Mouse (Mus musculus) cerebellum, postnatal 25 days (tissue): ENCODE results near the gene Mylk.
A peak's percentile ranks its signal among the peaks of the same experiment; 100 is the strongest.

Source experiments
- DNase-seq, 2 experiments: peaks; one replicate each; pipeline ENCODE4 v3.0.0; 2021; ENCODE audit warnings: mixed read lengths in 2 of 2

Mylk gene

DNA sequence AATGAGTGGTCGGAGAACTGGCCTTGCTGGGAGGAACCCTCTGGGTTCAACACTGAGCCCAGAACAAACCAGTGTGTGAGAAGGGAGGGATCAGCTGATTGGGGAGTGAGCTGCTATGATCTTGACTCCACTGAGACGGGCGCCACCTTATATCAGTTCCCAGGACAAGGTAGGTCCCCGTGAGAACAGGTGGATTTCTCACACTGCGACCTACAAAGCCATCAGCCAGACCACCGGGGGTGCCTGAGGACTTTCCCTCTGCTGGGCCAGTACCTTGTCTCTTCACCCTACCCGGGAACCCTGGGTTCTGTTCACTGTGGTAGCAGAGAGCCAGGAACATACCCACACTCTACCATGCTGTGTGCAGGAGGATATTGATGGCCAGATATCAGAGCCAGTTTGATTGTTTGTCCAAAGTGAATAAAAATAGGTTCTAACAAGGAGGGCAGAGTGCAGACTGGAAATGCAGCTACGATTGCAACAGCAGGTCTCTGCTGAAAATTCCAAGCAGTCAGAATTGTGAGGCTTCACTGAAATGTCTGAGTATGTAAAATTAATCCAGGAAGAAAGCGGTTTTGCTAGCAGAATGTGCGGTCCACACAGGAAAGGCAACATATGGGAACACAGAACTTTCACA, 248.8 kb downstream of the Mylk start:
- DNase-seq, result no peak

DNA sequence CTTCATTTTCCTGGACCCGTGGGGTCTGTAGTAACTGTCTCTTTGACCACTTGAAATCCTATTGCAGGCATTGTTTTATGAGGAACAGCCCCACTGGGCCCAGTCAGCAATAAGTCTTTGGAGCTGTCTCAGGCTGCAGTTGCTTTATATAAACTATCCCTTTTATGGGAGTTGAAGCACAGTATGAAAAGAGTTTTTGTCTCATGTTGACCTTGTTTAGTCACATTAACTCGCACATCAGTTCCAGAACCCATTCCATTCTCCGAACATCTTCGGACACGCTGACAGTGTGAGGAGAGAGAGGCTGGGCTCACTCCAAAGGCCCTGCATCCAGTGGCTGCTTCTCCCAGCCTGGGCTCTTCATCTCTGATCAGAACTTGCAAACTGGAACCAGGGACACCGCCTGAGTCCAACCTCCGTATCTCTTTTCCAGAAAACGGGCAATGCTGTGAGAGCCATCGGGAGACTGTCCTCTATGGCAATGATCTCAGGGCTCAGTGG, 249.7 kb downstream of the Mylk start:
- DNase-seq, result no peak

DNA sequence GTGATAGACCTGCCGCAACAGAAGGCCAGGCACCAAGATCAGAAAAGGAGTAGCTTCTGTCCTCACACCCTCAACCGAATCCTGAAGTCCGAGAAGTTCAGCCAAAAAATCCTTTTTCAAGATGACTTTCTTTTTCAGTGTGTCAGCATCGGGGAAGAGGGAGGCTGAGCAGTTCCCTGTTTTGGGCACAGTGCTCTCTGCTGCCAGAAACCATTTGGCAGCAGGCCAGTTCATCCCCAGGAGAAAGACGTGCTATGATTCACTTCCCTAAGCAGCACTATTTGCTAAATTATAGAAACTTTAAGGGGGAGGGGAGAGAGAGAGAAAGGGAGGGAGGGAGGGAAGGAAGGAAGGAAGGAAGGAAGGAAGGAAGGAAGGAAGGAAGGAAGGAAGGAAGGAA, 251.1 kb downstream of the Mylk start:
- peak; percentile 46 to 76 for DNase-seq

DNA sequence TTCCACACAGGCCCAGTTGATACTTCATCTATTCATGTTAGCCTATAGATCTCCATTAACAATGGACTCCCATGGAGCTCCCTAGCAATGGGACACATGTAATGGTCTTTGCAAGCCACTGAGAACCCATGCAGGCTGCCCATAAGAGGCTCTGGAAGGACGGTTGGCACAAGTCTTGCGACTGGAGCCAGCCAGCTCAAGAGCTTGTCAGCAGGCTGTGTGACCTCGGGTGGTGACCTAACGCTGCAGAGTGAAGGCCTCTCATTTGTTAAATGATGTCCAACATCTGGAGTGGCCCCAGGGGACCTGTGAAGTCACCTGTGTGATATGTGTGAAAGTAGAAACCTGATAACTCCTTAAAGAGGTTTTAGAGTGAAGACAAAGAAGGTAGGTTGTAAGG, 252.0 kb downstream of the Mylk start:
- DNase-seq, result no peak

DNA sequence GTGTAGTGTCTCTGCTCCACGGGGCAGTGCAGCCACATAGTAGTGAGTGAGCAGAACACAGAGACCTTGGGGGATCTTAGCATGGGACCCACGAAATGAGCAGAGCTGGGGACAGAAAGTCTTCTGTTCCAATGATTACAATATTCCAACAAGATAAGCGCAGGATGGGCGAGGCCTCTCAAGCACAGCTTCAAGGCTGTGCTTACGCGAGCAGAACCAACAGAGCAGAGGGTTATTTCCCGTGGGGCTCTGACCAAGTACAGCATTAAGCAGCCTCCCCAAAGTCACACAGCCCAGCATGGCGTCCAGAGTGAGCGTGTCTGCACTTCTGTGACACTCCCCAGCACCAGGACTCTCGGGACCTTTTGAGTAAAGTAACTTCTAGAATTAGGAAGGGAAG, 252.6 kb downstream of the Mylk start:
- DNase-seq, result no peak

DNA sequence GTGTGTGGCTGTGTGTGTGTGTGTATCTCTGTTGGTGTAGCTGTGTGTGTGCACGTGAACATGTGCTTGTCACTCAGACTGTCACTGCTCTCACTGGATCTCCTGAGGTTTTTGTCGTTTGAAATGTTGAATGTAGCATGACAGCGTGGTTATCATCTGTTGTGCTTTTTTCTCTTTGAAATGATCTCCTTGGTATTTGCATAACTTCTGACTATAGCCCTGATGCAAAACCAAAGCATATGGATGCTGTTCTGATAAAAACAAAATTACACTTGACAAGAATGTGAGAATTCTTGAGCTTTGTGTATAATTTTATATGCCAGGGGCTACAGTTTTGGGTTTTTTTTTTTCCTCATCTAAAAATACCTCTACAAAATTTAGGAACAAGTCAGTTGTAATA, 254.0 kb downstream of the Mylk start:
- no peak for DNase-seq

DNA sequence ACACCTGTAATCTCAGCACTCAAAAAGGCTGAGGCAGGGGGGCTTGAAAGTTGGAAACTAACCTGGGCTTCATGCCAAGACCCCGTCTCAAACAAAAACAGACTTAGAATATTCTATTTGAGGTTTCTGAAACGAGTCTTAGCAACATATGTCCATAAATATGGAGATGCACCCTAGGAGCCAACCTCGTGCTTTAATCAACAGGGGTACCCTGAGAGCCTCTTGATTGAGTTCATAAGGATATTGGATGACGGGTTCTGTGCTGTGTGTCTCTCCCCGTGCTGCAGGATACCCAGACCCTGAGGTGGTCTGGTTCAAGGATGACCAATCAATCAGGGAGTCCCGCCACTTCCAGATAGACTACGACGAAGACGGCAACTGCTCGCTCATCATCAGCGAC, 255.0 kb downstream of the Mylk start:
- no peak for DNase-seq

DNA sequence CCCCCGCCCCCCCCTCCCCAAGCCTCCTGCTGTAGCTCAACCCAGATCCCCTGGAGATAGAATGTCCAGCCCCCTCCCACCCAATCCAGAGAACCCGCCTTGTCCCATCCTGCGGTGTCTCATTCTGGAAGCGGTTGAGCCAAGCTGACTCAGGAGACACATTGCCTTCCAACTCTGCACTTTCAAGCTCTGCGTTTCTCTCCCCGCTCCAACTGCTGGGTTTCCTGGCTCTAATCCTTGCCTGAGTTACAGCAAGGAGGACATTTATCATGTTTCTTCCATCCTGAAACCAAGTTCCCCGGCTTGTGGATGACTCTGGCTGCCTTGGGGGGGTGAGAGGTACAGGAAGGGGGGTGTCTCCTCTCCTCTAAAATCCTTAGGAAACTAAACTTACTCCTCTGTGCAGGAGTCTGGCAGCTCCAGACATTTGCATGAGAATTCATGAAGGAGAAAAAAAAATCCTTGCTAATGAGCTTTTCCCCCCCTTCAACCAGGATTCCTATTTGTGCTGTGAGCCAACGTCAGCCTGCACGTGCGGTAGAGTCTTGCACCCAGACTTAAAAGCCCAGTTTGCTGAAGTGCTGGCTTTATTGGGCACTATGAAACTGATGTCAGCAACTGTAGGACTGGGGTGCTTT, 256.0 kb downstream of the Mylk start:
- DNase-seq, result no peak

DNA sequence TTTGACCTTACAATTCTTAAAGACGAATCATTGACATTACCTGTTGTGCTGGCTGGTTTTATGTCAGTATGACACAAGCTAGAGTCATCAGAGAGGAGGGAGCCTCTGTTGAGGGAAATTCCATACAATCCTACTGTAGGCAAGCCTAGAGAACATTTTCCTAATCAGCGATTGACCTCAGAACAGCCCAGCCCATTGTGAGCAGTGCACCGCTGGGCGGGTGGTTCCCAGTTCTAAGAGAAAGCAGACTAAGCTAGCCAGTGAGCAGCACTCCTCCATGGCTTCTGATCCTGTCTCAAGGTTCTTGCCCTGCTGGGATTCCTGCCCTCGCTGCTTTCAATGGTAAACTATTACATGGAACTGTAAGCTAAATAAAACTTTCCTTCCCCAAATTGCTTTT, 259.3 kb downstream of the Mylk start:
- DNase-seq, result no peak

DNA sequence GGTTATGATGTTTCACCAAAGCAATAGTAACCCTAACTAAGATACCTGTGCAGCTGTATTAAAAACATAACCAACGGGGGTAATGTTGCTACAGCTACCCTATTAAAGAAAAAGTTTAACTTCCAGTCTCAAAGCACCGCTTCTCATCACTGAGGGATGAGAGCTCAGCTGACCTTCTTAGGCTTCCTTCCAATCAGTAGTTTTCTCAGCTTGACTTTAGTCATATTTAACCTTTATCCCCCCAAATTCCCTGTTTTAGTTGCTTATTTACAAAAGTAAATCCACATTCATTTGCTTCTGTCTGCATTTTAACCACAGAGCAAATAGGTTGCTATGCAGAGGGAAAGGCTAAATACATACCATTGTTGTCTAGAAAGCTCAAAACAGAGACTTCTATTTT, 259.7 kb downstream of the Mylk start:
- DNase-seq, result no peak

DNA sequence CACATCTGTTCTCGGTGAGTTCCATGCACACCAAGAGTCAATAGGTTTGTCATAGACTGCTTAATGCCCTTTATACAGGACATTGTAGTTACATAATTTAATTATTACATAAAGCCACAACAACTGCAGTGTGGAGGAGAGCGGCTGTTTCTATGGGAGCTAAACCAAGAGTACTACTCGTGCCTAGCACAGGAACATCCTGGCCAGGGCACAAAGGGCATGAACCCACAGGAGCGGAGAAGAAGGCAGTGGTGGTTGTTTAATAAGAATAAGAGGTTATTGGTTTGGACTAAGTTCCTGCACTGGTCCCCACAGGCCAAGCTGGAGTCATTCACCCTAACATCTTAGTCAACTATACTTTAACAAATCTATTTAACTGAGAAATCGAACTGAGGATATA, 261.2 kb downstream of the Mylk start:
- no peak for DNase-seq

DNA sequence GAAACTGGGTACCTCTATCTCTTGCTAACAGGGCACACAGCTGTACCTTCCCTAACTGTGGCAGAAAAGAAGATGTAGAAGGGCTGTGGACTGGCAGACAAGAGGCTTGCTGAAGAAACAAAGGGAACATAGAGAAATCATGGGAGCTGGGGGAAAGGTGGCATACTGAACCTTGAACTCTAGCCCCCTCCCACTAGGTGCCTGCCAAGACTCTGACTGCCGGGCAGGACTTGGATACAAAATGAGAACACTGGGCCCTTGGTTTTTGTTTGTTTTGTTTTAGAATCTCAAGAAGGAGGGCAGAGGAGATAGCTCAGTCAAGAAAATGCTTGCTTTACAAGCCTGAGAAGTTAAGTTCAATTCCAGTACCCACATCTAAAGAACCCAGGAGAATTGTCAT, 262.4 kb downstream of the Mylk start:
- DNase-seq, result no peak

DNA sequence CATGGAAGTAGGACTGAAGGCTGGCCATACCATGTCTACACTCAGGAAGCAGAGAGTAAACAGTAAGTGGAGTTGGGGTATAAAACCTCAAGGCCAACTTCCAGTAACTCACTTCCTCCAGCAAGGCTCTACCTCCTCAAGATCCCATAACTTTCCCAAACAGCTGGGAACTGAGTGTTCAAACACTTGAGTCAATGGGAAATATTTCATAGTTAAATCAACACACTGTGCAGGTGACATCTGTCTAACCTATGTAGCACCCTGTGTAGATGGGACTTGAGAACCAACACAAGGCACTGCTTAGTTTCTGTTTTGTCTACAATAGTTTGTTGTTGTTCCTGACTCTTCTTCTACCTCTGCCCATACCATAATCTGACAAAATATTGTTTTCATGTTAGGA, 263.4 kb downstream of the Mylk start:
- no peak for DNase-seq

DNA sequence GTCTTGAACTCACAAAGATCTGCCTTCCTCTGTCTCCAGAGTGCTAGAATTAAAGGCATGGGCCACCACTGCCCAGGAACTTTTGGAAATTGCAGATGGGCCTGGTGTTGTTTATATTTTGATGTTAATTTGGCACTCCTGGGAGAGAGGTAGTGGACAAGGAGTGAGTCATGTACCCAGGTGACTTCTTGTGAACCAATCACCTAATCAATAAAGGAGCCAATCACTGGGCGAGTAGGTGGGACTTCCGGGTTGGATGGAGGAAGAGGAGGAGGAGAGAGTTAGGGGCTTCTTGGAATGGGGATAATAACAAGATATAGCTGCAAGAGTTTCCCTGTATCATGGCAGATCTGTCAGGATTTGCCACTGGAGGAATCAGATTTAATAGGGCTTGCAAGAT, 268.5 kb downstream of the Mylk start:
- no peak for DNase-seq

DNA sequence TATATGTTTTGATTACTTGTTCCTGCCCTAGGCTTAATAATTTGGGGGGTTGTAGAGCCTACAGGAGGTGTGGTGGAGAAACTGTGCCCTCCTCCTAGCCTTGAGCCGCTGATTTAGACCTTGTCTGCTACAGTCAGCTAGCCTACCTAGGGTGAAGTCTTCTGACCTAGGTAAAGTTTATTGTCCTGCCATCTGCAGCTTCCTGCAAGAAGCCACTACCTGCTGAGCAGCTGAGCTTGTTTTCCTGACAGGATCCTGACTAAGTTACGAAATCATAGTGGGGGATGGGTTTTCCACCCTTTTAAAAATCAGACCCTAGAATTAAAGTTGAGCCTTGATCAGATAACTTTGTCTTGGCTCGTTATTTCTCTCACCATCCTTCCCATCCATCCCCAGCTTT, 271.5 kb downstream of the Mylk start:
- DNase-seq, result no peak

DNA sequence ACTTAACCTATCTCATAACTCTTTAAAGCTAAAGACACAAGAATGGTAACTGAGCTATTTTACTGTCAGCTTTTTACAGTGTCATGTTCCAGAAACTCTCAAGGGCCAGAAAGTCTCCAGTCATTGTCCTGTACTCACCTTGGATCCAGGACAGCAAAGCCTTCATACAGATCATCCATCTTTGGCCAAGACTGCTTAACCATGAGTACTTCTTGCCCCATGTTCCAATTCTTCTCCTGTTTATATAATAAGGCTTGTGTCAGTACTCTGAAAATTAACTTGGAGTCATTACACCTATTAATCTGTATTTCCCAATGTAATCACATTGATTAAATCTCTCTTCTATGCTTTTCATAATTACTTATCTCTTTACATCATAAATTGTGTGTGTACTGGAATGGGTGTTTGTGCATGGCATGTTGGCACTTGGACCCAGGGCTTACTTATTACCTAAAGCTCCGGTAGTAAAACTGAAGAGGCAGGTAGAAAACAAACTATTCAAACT, 273.5 kb downstream of the Mylk start:
- no peak for DNase-seq

DNA sequence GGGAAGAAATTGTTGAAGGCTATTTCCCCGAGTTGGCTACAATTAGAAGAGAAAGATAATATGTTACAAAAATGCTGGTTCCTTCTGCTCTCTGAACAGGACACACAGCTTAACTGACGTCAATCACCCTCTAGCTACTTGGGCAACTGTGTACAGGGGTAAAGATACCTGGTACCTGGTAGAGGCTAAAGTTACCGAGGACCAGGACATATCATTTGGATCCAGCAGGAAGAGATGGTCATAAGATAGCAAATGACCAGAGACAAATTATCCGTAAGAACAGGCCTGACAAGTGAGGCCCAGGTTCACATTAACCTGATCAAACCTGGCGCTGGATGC, 276.9 kb downstream of the Mylk start:
- no peak for DNase-seq

DNA sequence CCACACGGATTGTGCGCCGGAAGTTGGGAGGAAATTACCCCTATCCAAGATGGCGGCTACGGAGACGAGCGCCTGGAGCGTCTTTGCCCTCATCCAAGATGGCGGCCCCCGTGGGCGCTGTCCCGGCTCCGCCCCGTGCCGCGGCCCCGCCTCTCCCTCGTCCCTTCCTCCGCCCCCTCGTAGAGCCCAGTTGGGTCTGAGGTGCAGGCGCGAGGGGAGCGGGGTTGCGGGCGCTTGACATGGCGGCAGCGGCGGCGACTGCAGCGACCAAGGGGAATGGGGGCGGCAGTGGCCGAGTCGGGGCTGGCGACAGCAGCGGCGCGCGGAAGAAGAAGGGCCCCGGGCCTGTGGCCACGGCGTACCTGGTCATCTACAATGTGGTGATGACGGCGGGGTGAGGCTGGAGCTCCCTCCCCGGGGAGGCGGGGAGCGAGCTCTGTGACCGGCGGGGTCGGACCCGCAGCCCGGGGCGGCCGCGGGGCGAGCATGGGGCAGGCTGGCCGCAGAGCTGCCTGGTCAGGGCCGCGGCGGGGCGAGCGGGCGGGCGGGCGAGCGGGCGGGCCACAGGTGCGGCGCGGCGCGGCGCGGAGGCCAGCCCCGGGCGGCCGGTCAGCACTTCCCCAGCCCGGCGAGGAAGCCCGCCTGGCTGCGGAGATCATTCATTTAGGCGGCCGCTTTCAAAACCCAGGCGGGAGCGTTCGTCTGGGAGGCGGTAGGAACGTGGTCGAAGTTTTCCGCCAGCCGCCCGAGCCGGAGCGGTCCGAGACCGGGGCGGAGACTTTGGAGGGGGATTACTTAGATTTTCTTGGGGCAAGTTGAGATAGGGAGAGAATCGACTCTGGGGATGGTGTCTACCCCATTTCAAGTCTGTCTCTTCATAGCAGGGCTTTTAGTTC, 277.5 kb downstream of the Mylk start, which contains the start of gene Hacd2:
Hacd2 (plus strand) TSS at position 187 of the 896 bp plus-strand sequence.
- peak; percentile 96 to 97 for DNase-seq

DNA sequence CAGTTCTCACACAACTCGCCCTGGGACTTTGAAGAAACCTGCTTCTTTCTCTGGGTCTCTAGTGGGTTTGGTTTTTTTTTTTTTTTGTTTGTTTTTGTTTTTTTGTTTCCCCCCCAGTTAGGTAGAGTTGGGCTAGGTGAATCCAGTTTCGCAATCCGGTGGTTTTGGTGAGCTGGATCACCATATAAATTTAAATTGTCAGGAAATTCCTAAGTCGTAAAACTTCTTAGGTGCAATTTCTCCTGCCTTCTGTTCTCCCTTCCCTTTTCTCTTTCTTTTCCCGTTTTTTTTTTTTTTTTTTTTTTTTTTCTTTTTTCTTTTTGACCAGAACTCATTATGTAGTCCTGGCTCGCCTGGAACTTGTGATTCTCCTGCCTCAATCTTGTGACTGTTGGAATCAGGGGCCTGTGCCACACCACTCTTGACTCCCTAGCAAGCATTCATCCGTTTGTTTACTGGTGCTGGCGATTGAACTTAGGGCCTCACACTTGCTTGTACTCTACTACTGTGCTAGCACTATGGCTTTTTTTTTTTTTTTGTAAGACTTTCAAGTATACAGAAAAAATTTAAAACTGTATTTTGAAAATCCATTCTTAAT, 278.2 kb downstream of the Mylk start:
- no peak for DNase-seq

DNA sequence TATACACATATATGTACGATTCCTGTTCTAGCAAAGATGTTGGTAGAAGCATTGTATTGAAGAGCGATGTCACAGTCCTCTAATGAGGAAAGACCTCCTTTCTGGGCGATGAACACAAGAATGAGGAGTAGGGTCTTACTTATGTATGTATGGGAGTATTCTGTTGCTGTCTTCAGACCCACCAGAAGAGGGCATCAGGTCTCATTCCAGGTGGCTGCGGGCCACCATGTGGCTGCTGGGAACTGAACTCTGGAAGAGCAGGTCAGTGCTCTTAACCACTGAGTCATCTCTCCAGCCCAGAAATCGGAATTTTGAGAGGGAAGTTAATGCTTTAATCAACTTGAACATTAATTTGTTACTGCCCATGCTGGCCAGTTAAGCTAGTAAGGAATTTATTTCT, 279.3 kb downstream of the Mylk start:
- DNase-seq, result peak in 1 of 2 experiments; percentile 16

DNA sequence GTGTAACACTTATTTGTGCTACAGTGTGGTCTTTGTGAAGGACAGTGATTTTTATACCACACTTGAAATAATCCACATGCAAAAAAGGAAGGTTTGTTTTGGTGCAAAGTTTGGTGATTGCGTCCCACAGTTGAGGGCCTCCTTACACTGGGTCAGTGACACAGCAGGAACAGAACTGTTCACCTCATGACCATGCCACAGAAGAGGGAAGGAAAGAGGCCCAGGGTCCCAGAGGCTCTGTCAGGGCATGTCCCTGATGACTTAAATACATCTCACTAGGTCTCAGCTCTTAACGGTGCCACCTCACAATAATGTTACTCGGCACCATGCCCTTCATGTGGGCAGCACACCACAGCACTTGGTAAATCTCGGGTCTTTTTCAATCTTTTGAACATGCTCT, 280.3 kb downstream of the Mylk start:
- no peak for DNase-seq

DNA sequence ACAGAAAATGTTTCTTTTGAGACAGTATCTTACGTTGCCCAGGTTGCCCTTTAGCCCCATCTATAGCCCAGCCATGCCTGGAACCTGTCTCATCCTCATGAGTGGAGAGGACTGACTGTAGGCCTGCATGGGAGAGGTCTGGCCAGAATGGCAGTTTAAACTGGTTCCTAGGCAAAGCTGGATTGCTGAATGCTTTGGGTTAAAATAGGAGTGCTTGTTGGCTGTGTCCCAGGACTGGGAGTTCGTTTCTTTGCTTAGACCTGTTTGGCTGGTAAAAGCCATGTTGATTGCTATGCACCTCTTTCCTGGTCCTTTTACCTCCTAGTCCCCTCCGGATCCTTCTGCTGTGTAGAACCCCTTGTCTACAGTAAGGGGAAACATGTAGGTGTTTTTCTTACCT, 288.2 kb downstream of the Mylk start:
- DNase-seq, result peak in 1 of 2 experiments; percentile 12
